Mouse (Mus musculus): ENCODE results near the gene Arl5c. TPM values are rescaled to one million over a fixed set of nuclear protein-coding genes. Genes with fewer than 3 reads are reported as not detected.

Gene Arl5c
- total and polyA plus RNA-seq, 3 experiments, result 1.2 to 10.4 TPM; not detected in 1

DNA sequence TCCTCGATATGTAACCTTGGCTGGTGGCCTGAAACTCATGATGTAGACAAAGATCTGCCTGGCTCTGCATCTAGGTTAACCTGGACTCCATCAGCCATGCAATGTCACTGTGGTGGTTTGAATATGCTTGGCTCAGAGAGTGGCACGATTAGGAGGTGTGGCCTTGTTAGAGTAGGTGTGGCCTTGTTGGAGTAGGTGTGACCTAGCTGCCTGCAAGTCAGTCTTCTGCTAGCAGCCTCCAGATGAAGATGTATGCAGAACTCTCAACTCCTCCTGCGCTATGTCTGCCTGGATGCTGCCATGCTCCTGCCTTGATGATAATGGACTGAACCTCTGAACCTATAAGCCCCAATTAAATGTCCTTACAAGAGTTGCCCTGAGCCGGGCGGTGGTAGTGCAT lies 52.7 kb downstream of the Arl5c start:
- TF ChIP-seq MAZ (IDR thresholded peaks at IDR 0.05; ENCODE audit: low read depth, low read length) (no peak), POLR2A (IDR thresholded peaks at IDR 0.05; ENCODE audit: control insufficient read depth in 1 of 2, insufficient read depth in 1 of 2, low read depth in 1 of 2, low read length in 2 of 2, poor library complexity in 1 of 2) (peak in 1 of 2 experiments; percentile 28; a peak in 1 of 4 replicates)
- Histone ChIP-seq H3K9me3 (replicated peaks; ENCODE audit: insufficient read depth, low read length) (no peaks in the 10 kb centered on the region), H3K4me1 (ENCODE audit: control insufficient read depth in 1 of 2, insufficient read depth in 2 of 2, low read length in 2 of 2) (0 out of 4 replicates have a peak, but pooled peaks cover 0 to 4% of the 10 kb centered on the region in 2 experiments), H3K4me3 (ENCODE audit: control insufficient read depth in 1 of 2, insufficient read depth in 1 of 2, low read depth in 2 of 2, low read length in 2 of 2) (no peak overlapping the region), H3K27me3 (ENCODE audit: control insufficient read depth in 1 of 2, insufficient read depth in 2 of 2, low read length in 2 of 2) (no peaks in the 10 kb centered on the region), H3K36me3 (ENCODE audit: control insufficient read depth in 1 of 2, insufficient read depth in 2 of 2, low read length in 2 of 2) (peaks cover 0 to 3% of the 10 kb centered on the region in 2 experiments; a peak in 3 of 4 replicates), H3K27ac (ENCODE audit: control insufficient read depth, low read depth, low read length) (no peak overlapping the region), H3K9ac (ENCODE audit: control insufficient read depth, low read depth, low read length, poor library complexity, severe bottlenecking) (no peak overlapping the region), H3K79me2 (ENCODE audit: control insufficient read depth, insufficient read depth, low read length, poor library complexity) (no peaks in the 10 kb centered on the region)
- DNase-seq (ENCODE audit: low read depth, low spot score), result peak; percentile 67

DNA sequence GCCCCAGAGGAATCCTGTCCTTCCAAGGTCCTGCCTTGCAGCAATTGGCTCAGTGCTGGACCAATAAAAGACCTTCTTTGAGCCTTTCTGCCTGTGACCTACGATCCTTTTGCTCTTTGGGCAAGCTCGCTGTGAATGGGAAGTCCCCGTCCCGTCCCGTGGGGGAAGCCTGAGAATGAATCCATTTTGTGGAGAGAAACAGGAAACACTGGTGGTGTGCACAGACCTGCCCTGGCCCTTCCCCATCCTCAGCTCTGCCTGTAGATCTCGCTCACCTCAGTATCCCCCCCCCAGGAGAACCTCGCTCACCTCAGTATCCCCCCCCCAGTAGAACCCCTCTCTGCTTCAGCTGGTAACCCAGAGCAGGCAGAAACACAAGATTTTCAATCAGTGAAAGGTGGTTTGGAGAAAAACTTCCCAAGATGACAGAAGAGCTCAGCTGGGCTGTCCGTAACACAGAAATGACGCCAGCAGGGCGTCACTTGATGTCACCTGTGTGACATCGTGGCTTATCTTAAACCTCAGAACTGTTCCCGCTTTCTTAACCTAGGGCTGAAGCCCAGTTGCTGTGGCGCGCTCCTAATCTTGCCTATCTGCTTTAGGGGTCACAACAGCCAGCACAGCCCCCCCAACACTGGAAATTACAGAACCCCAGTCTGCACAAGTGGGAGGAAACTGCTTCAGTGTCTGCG lies 53.4 kb downstream of the Arl5c start:
- Histone ChIP-seq H3K27me3 (ENCODE audit: control insufficient read depth in 1 of 2, insufficient read depth in 2 of 2, low read length in 2 of 2) (no peaks in the 10 kb centered on the region), H3K36me3 (ENCODE audit: control insufficient read depth in 1 of 2, insufficient read depth in 2 of 2, low read length in 2 of 2) (no peaks in the 10 kb centered on the region; a peak in 1 of 4 replicates), H3K9me3 (replicated peaks; ENCODE audit: insufficient read depth, low read length) (no peaks in the 10 kb centered on the region), H3K9ac (ENCODE audit: control insufficient read depth, low read depth, low read length, poor library complexity, severe bottlenecking) (no peak overlapping the region), H3K27ac (ENCODE audit: control insufficient read depth, low read depth, low read length) (no peak overlapping the region), H3K4me1 (ENCODE audit: control insufficient read depth in 1 of 2, insufficient read depth in 2 of 2, low read length in 2 of 2) (no peaks in the 10 kb centered on the region), H3K79me2 (ENCODE audit: control insufficient read depth, insufficient read depth, low read length, poor library complexity) (no peaks in the 10 kb centered on the region), H3K4me3 (ENCODE audit: control insufficient read depth in 1 of 2, insufficient read depth in 1 of 2, low read depth in 2 of 2, low read length in 2 of 2) (no peak overlapping the region)
- peak; percentile 32; the same call in 1 of the 2 replicates for TF ChIP-seq ETS1 (IDR thresholded peaks at IDR 0.05; ENCODE audit: low read depth, low read length)
- no peak for TF ChIP-seq KAT2A (conservative IDR thresholded peaks at IDR 0.05; ENCODE audit: low read depth, low read length)
- no peak for TF ChIP-seq MEF2A (IDR thresholded peaks at IDR 0.05; ENCODE audit: extremely low read depth, insufficient replicate concordance, low read depth, low read length, poor library complexity, severe bottlenecking)
- no peak for TF ChIP-seq USF1 (IDR thresholded peaks at IDR 0.05; ENCODE audit: low read depth, low read length)
- no peak for TF ChIP-seq MAZ (IDR thresholded peaks at IDR 0.05; ENCODE audit: low read depth, low read length)
- no peak for DNase-seq (ENCODE audit: low read depth, low spot score)

Other genes starting within 250 kb of the Arl5c start
- 18.1 and 20.8 TPM in 2 replicates for gene Cwc25, start 229.6 kb downstream of the Arl5c start, total RNA-seq (2012; rRNA removed)
- gene Cwc25, start 229.6 kb downstream of the Arl5c start, polyA plus RNA-seq (2012; ENCODE audit: insufficient read depth in 1 of 2, insufficient read length in 2 of 2, low read depth in 1 of 2, low replicate concordance in 2 of 2, missing spikeins in 1 of 2), result 10 to 100 TPM in 1 of 2 experiments, not detected in 1; 16.7 TPM
- gene 1700001P01Rik, start 220.3 kb downstream of the Arl5c start, total RNA-seq (2012; rRNA removed), result 0.69 TPM in 2 replicates
- under 1 TPM in 1 of 2 experiments, not detected in 1; 0.43 TPM for gene 1700001P01Rik, start 220.3 kb downstream of the Arl5c start, polyA plus RNA-seq (2012; ENCODE audit: insufficient read depth in 1 of 2, insufficient read length in 2 of 2, low read depth in 1 of 2, low replicate concordance in 2 of 2, missing spikeins in 1 of 2)
- 1,922 and 2,072 TPM in 2 replicates for gene Rpl23, start 213.7 kb downstream of the Arl5c start, total RNA-seq (2012; rRNA removed)
- gene Rpl23, start 213.7 kb downstream of the Arl5c start, polyA plus RNA-seq (2012; ENCODE audit: insufficient read depth in 1 of 2, insufficient read length in 2 of 2, low read depth in 1 of 2, low replicate concordance in 2 of 2, missing spikeins in 1 of 2), result 100 to 1,000 TPM in 1 of 2 experiments, not detected in 1; 921 TPM
- 13.3 and 15.2 TPM in 2 replicates for gene Lasp1, start 197.2 kb downstream of the Arl5c start, total RNA-seq (2012; rRNA removed)
- 10 to 100 TPM in 1 of 2 experiments, not detected in 1; 38.7 TPM for gene Lasp1, start 197.2 kb downstream of the Arl5c start, polyA plus RNA-seq (2012; ENCODE audit: insufficient read depth in 1 of 2, insufficient read length in 2 of 2, low read depth in 1 of 2, low replicate concordance in 2 of 2, missing spikeins in 1 of 2)
- gene B230217C12Rik, start 155.4 kb downstream of the Arl5c start, total RNA-seq (2012; rRNA removed), result 0.29 TPM in 1 of 2 replicates, not detected in the other
- gene B230217C12Rik, start 155.4 kb downstream of the Arl5c start, polyA plus RNA-seq (2012; ENCODE audit: insufficient read depth in 1 of 2, insufficient read length in 2 of 2, low read depth in 1 of 2, low replicate concordance in 2 of 2, missing spikeins in 1 of 2), result under 1 TPM in 1 of 2 experiments, not detected in 1; 0.81 TPM
- 0.73 and 1.4 TPM in 2 replicates for gene Fbxo47, start 112.0 kb downstream of the Arl5c start, total RNA-seq (2012; rRNA removed)
- gene Fbxo47, start 112.0 kb downstream of the Arl5c start, polyA plus RNA-seq (2012; ENCODE audit: insufficient read depth in 1 of 2, insufficient read length in 2 of 2, low read depth in 1 of 2, low replicate concordance in 2 of 2, missing spikeins in 1 of 2), result 1 to 10 TPM in 1 of 2 experiments, not detected in 1; 1.2 TPM
- gene Plxdc1, start 9.7 kb downstream of the Arl5c start, total RNA-seq (2012; rRNA removed), result 13.1 and 15.1 TPM in 2 replicates
- 10 to 100 TPM in 1 of 2 experiments, not detected in 1; 24.5 TPM for gene Plxdc1, start 9.7 kb downstream of the Arl5c start, polyA plus RNA-seq (2012; ENCODE audit: insufficient read depth in 1 of 2, insufficient read length in 2 of 2, low read depth in 1 of 2, low replicate concordance in 2 of 2, missing spikeins in 1 of 2)
- 1.8 and 2.3 TPM in 2 replicates for gene Cacnb1, start 26.9 kb upstream of the Arl5c start, total RNA-seq (2012; rRNA removed)
- 1 to 10 TPM in 1 of 2 experiments, not detected in 1; 4.4 TPM for gene Cacnb1, start 26.9 kb upstream of the Arl5c start, polyA plus RNA-seq (2012; ENCODE audit: insufficient read depth in 1 of 2, insufficient read length in 2 of 2, low read depth in 1 of 2, low replicate concordance in 2 of 2, missing spikeins in 1 of 2)
- gene Rpl19, start 30.5 kb upstream of the Arl5c start, total RNA-seq (2012; rRNA removed), result 4,634 and 4,715 TPM in 2 replicates
- 1,000 to 10,000 TPM in 1 of 2 experiments, 100 to 1,000 TPM in 1; 210 to 2,650 TPM for gene Rpl19, start 30.5 kb upstream of the Arl5c start, polyA plus RNA-seq (2012; ENCODE audit: insufficient read depth in 1 of 2, insufficient read length in 2 of 2, low read depth in 1 of 2, low replicate concordance in 2 of 2, missing spikeins in 1 of 2)
- gene Stac2, start 57.3 kb upstream of the Arl5c start, total RNA-seq (2012; rRNA removed), result not detected in 2 replicates
- under 1 TPM in 1 of 2 experiments, not detected in 1; 0.04 TPM for gene Stac2, start 57.3 kb upstream of the Arl5c start, polyA plus RNA-seq (2012; ENCODE audit: insufficient read depth in 1 of 2, insufficient read length in 2 of 2, low read depth in 1 of 2, low replicate concordance in 2 of 2, missing spikeins in 1 of 2)
- gene Fbxl20, start 154.2 kb upstream of the Arl5c start, total RNA-seq (2012; rRNA removed), result 4.4 and 6.0 TPM in 2 replicates
- gene Fbxl20, start 154.2 kb upstream of the Arl5c start, polyA plus RNA-seq (2012; ENCODE audit: insufficient read depth in 1 of 2, insufficient read length in 2 of 2, low read depth in 1 of 2, low replicate concordance in 2 of 2, missing spikeins in 1 of 2), result 1 to 10 TPM in 1 of 2 experiments, not detected in 1; 10.0 TPM
- 39.9 and 43.6 TPM in 2 replicates for gene Med1, start 197.1 kb upstream of the Arl5c start, total RNA-seq (2012; rRNA removed)
- gene Med1, start 197.1 kb upstream of the Arl5c start, polyA plus RNA-seq (2012; ENCODE audit: insufficient read depth in 1 of 2, insufficient read length in 2 of 2, low read depth in 1 of 2, low replicate concordance in 2 of 2, missing spikeins in 1 of 2), result 100 to 1,000 TPM in 1 of 2 experiments, 10 to 100 TPM in 1; 58.6 to 122 TPM
- 34.3 and 35.2 TPM in 2 replicates for gene Cdk12, start 206.9 kb upstream of the Arl5c start, total RNA-seq (2012; rRNA removed)
- gene Cdk12, start 206.9 kb upstream of the Arl5c start, polyA plus RNA-seq (2012; ENCODE audit: insufficient read depth in 1 of 2, insufficient read length in 2 of 2, low read depth in 1 of 2, low replicate concordance in 2 of 2, missing spikeins in 1 of 2), result 10 to 100 TPM; 34.6 to 45.5 TPM

Measured in MEL (cell line).